Mouse (Mus musculus): ENCODE results near the gene Tmem184c. TPM values are rescaled to one million over a fixed set of nuclear protein-coding genes. Genes with fewer than 3 reads are reported as not detected.

Tmem184c gene
- polyA plus RNA-seq (2015; fragmentation: Nextera tagmentation; extraction: Ambion mirVana): 20.5 and 21.1 TPM in 2 replicates

DNA sequence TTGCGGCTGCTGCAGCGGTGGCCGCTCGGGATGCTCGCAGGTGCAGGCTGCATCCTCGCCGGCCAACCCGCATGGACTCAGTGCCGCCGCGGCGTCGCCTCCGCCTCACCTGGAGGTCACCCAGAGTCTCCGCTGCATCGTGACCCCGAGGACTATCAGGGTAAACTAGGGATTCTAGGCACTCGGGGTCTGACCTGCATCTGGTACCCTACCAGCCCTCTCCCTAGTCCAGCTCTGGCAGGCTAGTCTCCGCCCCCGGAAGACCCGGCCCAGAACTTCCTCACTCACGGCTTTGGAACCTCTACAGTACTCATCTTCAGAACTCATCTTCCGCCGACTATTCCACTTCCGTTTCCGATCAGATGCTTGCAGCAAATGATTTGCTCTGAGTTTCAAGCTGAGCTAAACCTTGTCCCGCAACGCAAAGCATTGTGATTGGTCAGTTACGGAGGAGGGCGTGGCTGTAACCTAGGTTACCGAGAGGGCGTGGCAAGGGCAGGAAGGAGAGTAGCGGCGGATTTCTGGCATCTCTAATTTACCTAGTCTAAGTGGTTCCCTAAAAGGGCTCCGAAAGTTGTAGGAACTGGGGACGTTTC, at the start of gene Tmem184c:
Tmem184c (minus strand) TSS at position 325 of the 596 bp plus-strand sequence.
- H3K27me3 ChIP-seq (replicated peaks): no peaks in the 10 kb centered on the region; the same call in 1 of the 2 replicates
- WGBS: under 1% methylated on average over 36 of the region's 36 CpGs
- H3K4me3 ChIP-seq: peak within 1 kb of the TSS; percentile 84
- H3K9me3 ChIP-seq: no peaks in the 10 kb centered on the region
- 0 out of 2 replicates have a peak within 1 kb of the TSS, but pooled peaks have one; percentile 26 for H3K27ac ChIP-seq (replicated peaks)
- H3K36me3 ChIP-seq: peaks cover 9% of the 10 kb centered on the region
- H3K4me2 ChIP-seq: peak within 1 kb of the TSS; percentile 87
- H3K9ac ChIP-seq: peak within 1 kb of the TSS; percentile 81
- ATAC-seq (ENCODE audit: extremely low read depth, insufficient number of reproducible peaks, low FRiP score, low TSS enrichment): peak; percentile 83
- H3K4me1 ChIP-seq: peaks cover 14% of the 10 kb centered on the region

DNA sequence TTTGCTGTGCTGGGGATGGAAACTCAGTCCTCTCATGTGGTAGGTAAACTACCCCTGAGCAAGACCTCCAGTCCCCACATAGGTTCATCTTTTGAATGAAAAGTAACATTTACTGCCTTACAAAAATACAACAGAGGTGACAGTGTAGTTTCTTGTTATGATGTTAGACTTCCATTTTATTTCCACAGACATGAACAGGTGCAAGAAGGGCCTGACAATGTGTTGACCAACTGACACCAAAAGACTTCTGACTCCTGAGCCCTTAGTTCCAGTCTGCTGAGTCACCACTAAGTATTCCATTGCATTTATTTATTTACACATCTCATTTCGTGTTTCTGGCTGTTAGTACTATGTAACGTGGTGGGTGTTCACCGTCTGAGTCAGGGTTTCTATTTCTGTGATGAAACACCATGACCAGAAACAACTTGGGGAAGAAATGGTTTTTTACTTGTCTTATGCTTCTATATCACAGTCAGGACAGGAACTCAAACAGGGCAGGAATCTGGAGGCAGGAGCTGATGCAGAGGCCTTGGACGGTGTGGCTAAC, 49.1 kb upstream of the Tmem184c start:
- Histone ChIP-seq H3K4me2 (no peak overlapping the region), H3K27me3 (replicated peaks) (no peaks in the 10 kb centered on the region), H3K4me1 (no peaks in the 10 kb centered on the region), H3K36me3 (peaks cover 23% of the 10 kb centered on the region), H3K9ac (no peak overlapping the region), H3K9me3 (no peaks in the 10 kb centered on the region), H3K4me3 (no peak overlapping the region), H3K27ac (replicated peaks) (no peak overlapping the region)
- ATAC-seq (ENCODE audit: extremely low read depth, insufficient number of reproducible peaks, low FRiP score, low TSS enrichment): no peak
- 80% methylated on average over 4 of the region's 4 CpGs for WGBS

- H3K4me1 ChIP-seq: no peaks in the 10 kb centered on the region
- H3K9me3 ChIP-seq: no peaks in the 10 kb centered on the region
- no peak for ATAC-seq (ENCODE audit: extremely low read depth, insufficient number of reproducible peaks, low FRiP score, low TSS enrichment)
- H3K27ac ChIP-seq (replicated peaks): no peak overlapping the region
- no peak overlapping the region for H3K9ac ChIP-seq
- no peak overlapping the region for H3K4me3 ChIP-seq
- peaks cover 10% of the 10 kb centered on the region for H3K36me3 ChIP-seq
- no peaks in the 10 kb centered on the region for H3K27me3 ChIP-seq (replicated peaks)
- WGBS: 59% methylated on average over 3 of the region's 3 CpGs
- H3K4me2 ChIP-seq: no peak overlapping the region
Observed at GRCm38 (mm10) chr8:77658356-77658755, 47.9 kb upstream of the Tmem184c start.

- Histone ChIP-seq H3K27ac (replicated peaks) (no peak overlapping the region), H3K4me3 (no peak overlapping the region), H3K4me1 (no peaks in the 10 kb centered on the region), H3K27me3 (replicated peaks) (no peaks in the 10 kb centered on the region), H3K36me3 (no peaks in the 10 kb centered on the region), H3K9ac (no peak overlapping the region), H3K9me3 (no peaks in the 10 kb centered on the region), H3K4me2 (no peak overlapping the region)
- no peak for ATAC-seq (ENCODE audit: extremely low read depth, insufficient number of reproducible peaks, low FRiP score, low TSS enrichment)
- 54% methylated on average over 1 of the region's 1 CpGs for WGBS
Observed at GRCm38 (mm10) chr8:77650646-77651190, 40.2 kb upstream of the Tmem184c start.

- 68% methylated on average over 5 of the region's 5 CpGs for WGBS
- peaks cover 3% of the 10 kb centered on the region for H3K4me1 ChIP-seq
- no peak overlapping the region for H3K9ac ChIP-seq
- H3K36me3 ChIP-seq: no peaks in the 10 kb centered on the region
- no peak overlapping the region for H3K27ac ChIP-seq (replicated peaks)
- no peak for ATAC-seq (ENCODE audit: extremely low read depth, insufficient number of reproducible peaks, low FRiP score, low TSS enrichment)
- H3K9me3 ChIP-seq: no peaks in the 10 kb centered on the region
- H3K4me2 ChIP-seq: no peak overlapping the region
- no peaks in the 10 kb centered on the region for H3K27me3 ChIP-seq (replicated peaks)
- H3K4me3 ChIP-seq: no peak overlapping the region
Observed at GRCm38 (mm10) chr8:77640093-77640839, 29.8 kb upstream of the Tmem184c start.

DNA sequence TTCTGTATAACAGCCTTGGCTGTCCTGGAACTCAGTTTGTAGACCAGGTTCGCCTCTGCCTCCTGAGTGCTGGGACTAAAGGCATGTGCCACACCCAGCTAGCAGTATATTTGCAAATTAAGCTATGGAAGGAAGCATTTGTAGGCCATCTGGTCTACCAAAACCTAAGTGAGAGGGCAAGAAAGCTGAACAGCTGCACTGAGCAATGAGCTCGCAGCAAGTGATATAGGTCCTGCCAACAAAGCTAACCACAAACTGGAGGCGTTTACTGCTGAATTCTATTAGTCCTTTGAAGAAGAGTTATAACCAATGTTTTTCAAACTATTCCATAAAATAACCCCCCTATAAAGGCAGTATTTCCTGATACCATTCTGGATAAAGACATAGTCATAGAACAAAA, 27.1 kb upstream of the Tmem184c start:
- H3K4me2 ChIP-seq: no peak overlapping the region
- H3K36me3 ChIP-seq: no peaks in the 10 kb centered on the region
- H3K9ac ChIP-seq: no peak overlapping the region
- peaks cover 3% of the 10 kb centered on the region for H3K4me1 ChIP-seq
- no peaks in the 10 kb centered on the region for H3K9me3 ChIP-seq
- H3K4me3 ChIP-seq: no peak overlapping the region
- no peak overlapping the region for H3K27ac ChIP-seq (replicated peaks)
- no peak for ATAC-seq (ENCODE audit: extremely low read depth, insufficient number of reproducible peaks, low FRiP score, low TSS enrichment)
- WGBS: 78% methylated on average over 3 of the region's 3 CpGs
- H3K27me3 ChIP-seq (replicated peaks): no peaks in the 10 kb centered on the region

DNA sequence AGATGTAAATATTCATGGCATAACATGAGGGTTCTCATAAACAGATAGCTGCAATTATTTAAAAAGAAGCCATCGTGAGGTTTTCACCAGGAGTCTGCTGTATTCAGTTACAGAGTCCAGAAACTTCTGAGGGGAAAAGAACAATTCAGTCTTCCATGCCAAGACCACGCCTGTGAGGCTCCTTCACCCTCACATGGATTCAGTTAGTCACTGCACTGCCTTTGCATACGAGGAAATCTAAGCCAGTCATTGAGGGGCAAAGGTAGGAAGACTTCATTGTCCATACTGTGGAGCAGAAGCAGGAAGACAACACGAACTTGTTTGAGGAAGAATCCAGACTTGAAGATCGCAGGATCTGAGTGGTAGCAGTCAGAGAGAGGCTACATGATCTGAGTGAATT, 23.5 kb upstream of the Tmem184c start:
- no peaks in the 10 kb centered on the region for H3K4me1 ChIP-seq
- no peak overlapping the region for H3K9ac ChIP-seq
- no peak overlapping the region for H3K4me3 ChIP-seq
- H3K27me3 ChIP-seq (replicated peaks): no peaks in the 10 kb centered on the region
- no peaks in the 10 kb centered on the region for H3K36me3 ChIP-seq
- H3K4me2 ChIP-seq: no peak overlapping the region
- H3K9me3 ChIP-seq: no peaks in the 10 kb centered on the region
- ATAC-seq (ENCODE audit: extremely low read depth, insufficient number of reproducible peaks, low FRiP score, low TSS enrichment): no peak
- H3K27ac ChIP-seq (replicated peaks): no peak overlapping the region
- WGBS: 67% methylated on average over 5 of the region's 5 CpGs

- no peak for ATAC-seq (ENCODE audit: extremely low read depth, insufficient number of reproducible peaks, low FRiP score, low TSS enrichment)
- no peak overlapping the region for H3K4me2 ChIP-seq
- no peaks in the 10 kb centered on the region for H3K36me3 ChIP-seq
- H3K4me1 ChIP-seq: no peaks in the 10 kb centered on the region
- 72% methylated on average over 2 of the region's 2 CpGs for WGBS
- H3K27me3 ChIP-seq (replicated peaks): no peaks in the 10 kb centered on the region
- no peak overlapping the region for H3K27ac ChIP-seq (replicated peaks)
- no peaks in the 10 kb centered on the region for H3K9me3 ChIP-seq
- no peak overlapping the region for H3K9ac ChIP-seq
- H3K4me3 ChIP-seq: no peak overlapping the region
Observed at GRCm38 (mm10) chr8:77633211-77633610, 22.7 kb upstream of the Tmem184c start.

DNA sequence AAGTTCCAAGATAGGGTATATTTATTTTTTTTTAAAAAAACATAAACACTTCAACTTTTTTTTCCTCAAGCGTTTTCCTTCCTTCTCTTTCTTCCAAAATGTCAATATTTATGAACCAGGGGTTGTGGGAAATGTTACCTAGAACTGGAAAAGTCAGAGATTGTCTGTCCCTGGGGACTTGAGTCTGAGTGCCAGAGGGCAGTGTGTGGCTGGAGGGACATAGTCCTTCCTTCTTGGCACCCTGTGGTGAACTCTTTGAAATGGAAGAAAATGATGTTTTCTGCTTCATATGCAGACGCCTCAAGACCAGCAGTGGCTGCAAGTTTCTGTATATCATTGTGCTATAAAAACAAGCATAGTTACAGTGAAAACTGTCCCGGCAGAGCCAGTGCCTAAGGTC, 20.2 kb upstream of the Tmem184c start:
- no peaks in the 10 kb centered on the region for H3K9me3 ChIP-seq
- WGBS: 62% methylated on average over 3 of the region's 3 CpGs
- H3K4me1 ChIP-seq: no peaks in the 10 kb centered on the region
- no peak overlapping the region for H3K4me2 ChIP-seq
- no peak overlapping the region for H3K27ac ChIP-seq (replicated peaks)
- H3K4me3 ChIP-seq: no peak overlapping the region
- H3K27me3 ChIP-seq (replicated peaks): no peaks in the 10 kb centered on the region
- H3K36me3 ChIP-seq: no peaks in the 10 kb centered on the region
- ATAC-seq (ENCODE audit: extremely low read depth, insufficient number of reproducible peaks, low FRiP score, low TSS enrichment): no peak
- no peak overlapping the region for H3K9ac ChIP-seq

GRCm38 (mm10) chr8:77629858-77630537, 19.5 kb upstream of the Tmem184c start:
- Histone ChIP-seq H3K4me3 (no peak overlapping the region), H3K9ac (no peak overlapping the region), H3K27me3 (replicated peaks) (no peaks in the 10 kb centered on the region), H3K4me1 (no peaks in the 10 kb centered on the region), H3K9me3 (no peaks in the 10 kb centered on the region), H3K4me2 (no peak overlapping the region), H3K36me3 (no peaks in the 10 kb centered on the region), H3K27ac (replicated peaks) (no peak overlapping the region)
- ATAC-seq (ENCODE audit: extremely low read depth, insufficient number of reproducible peaks, low FRiP score, low TSS enrichment): no peak
- WGBS: 17% methylated on average over 15 of the region's 15 CpGs

- no peak overlapping the region for H3K4me2 ChIP-seq
- no peaks in the 10 kb centered on the region for H3K9me3 ChIP-seq
- WGBS: 85% methylated on average over 7 of the region's 7 CpGs
- H3K27ac ChIP-seq (replicated peaks): no peak overlapping the region
- H3K27me3 ChIP-seq (replicated peaks): no peaks in the 10 kb centered on the region
- no peak overlapping the region for H3K4me3 ChIP-seq
- no peaks in the 10 kb centered on the region for H3K36me3 ChIP-seq
- no peak for ATAC-seq (ENCODE audit: extremely low read depth, insufficient number of reproducible peaks, low FRiP score, low TSS enrichment)
- no peak overlapping the region for H3K9ac ChIP-seq
- no peaks in the 10 kb centered on the region for H3K4me1 ChIP-seq
Observed at GRCm38 (mm10) chr8:77623677-77624209, 13.2 kb upstream of the Tmem184c start.

All from heart, embryonic 13.5 days (tissue).